Mouse (Mus musculus) urinary bladder, postnatal 4 days (tissue): ENCODE data around the gene Cd248.

Source experiments
- DNase-seq, 2 experiments: peaks; one replicate each; pipeline ENCODE4 v3.0.0; 2021 to 2022; ENCODE audit warnings: low spot score in 2 of 2

Cd248 gene

DNA sequence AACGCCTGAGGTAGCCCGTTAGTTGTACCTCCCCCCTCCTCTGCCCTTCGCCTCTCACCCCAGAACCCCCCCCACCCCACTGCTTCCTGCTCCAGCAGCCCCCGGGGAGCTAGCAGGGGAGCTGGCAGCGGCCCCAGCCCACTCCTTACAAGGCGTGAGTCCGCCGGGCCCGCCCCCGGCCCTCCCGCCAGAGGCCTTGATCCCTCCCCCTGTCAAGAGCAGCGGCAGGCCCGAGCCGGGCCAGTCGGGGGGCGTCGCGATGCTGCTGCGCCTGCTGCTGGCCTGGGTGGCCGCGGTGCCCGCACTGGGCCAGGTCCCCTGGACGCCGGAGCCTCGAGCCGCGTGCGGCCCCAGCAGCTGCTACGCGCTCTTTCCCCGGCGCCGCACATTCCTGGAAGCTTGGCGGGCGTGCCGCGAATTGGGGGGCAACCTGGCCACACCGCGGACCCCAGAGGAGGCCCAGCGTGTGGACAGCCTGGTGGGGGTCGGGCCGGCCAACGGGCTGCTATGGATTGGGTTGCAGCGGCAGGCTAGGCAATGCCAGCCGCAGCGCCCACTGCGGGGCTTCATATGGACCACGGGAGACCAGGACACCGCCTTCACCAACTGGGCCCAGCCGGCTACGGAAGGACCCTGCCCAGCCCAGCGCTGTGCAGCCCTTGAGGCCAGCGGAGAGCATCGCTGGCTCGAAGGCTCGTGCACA lies at the start of gene Cd248:
Cd248 (plus strand) TSS at position 212 of the 703 bp plus-strand sequence.
- DNase-seq: peak; percentile 84

DNA sequence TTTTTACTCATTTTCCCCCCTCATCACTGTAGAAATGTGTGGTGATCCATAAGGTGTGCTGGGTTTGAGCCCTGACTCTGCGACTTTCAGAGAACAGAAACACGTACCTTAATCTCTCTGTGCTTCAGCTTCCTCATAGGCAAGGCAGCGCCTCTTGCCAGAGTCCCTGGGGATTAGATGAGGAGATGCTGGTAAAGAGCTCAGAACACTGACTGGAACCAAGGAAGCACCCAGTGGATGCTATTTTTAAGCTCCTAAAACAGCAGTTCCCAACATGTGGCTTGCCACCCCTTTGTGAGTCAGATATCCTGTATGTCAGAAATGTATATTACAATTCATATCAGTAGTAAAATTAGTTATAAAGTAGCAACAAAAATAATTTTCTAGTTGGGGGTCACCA lies 49.7 kb upstream of the Cd248 start:
- no peak for DNase-seq

DNA sequence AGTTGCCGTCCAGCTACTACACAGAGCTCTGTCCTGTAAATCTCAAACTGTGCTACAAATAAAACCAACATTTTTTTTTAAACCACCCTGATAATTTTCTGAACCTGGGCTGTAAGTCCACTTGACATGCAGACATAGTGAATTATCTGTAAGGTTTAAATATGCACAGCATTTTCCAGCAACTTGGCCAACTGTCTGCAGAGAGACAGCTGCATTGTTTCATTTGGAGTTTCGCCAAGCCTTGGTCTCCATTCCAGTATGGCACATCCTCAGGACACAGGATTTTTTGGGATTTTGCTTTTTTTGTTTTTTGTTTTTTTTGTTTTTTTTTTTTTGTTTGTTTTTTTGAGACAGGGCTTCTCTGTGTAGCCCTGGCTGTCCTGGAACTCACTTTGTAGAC lies 46.5 kb upstream of the Cd248 start:
- no peak for DNase-seq

DNA sequence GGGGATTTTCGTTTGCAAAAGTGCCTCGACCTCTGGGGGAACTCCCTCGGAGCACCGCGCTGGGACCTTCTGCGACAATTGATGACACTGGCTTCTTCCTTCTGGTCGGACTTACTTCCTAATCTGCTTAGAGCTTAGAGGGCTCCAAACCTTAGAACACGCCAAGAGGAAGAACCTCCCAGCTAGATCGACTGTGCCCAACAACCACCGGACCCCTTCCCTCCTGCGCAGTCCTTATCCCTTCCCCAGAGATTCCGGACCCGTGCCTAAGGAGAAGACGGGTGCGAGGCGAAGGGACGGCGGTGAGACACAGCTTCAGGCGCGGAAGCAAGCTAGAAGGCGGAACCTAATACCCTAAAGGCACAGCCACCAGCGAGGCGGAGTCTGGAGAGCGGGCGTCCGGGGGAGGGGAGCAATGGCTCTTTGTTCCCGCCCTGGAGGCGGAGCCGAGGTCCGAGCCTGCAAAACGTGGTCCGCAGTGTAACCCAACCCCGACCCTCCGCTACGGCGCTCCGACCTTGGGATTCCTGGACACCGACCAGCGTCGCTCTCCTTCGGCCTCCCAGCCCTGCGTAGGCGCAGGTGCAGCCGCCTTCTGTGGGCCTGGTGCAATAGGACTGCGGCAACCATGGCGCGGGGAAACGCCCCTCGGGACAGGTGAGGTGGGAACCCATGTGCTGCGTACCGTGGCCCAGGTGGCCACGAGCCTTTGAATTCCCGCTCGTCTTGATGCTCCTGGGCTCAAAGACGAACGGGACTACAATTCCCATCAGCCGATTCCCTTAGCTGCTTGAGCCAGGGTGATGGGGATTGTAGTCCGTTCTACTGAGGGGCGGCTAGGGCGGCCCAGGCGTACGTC lies 44.0 kb upstream of the Cd248 start, which contains the start of gene Slc29a2:
Slc29a2 (plus strand) TSS at position 240 of the 859 bp plus-strand sequence.
- DNase-seq: peak; percentile 89 to 91

DNA sequence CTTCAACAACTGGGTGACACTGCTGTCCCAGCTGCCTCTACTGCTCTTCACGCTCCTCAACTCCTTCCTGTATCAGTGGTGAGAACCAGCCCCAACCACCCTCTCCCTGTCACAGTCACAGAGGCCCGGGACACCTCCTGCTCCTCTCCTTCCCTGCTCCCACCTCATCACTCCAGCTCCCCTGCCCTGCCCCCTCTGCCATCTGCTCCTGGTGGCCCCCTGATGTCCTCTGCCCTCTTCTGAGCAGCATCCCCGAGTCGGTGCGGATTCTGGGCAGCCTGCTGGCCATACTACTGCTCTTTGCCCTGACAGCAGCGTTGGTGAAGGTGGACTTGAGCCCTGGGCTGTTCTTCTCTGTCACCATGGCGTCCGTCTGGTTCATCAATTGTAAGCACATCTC lies 41.8 kb upstream of the Cd248 start:
- DNase-seq: no peak

DNA sequence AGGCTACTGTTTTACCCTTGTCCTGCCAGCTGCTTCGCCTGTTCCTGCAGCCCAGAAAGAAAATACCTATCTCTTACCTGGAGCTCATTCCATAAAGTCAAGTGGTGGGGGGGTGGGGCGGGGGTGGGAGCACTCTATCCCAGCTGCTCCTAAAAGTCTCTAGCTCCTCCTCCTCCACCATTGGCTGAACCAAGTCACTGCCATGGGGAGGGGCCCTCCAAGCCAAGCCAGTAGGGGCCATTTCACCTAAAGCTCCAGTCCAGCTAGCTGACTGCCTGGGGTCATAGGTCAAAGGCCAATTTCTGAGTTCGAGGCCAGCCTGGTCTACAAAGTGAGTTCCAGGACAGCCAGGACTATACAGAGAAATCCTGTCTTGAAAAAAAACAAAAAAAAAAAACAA lies 35.2 kb upstream of the Cd248 start:
- DNase-seq: no peak

DNA sequence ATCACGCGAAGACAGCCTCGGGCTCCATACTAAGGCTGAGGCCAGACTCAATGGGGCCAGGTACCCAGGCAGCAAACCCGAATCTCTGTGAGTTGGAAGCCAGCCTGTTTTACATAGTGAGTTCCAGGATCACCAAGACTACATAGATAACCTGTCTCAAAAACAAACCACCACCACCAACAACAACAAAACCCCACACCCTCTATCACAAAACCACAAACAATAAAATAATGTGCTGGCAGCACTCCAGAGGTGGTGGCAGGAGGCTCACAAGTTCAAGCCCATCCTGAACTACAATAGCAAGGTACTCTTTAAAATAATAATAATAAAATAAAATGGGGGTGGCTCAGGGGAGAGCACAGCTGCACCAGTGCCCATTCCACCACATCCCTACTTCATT lies 31.3 kb upstream of the Cd248 start:
- no peak for DNase-seq

DNA sequence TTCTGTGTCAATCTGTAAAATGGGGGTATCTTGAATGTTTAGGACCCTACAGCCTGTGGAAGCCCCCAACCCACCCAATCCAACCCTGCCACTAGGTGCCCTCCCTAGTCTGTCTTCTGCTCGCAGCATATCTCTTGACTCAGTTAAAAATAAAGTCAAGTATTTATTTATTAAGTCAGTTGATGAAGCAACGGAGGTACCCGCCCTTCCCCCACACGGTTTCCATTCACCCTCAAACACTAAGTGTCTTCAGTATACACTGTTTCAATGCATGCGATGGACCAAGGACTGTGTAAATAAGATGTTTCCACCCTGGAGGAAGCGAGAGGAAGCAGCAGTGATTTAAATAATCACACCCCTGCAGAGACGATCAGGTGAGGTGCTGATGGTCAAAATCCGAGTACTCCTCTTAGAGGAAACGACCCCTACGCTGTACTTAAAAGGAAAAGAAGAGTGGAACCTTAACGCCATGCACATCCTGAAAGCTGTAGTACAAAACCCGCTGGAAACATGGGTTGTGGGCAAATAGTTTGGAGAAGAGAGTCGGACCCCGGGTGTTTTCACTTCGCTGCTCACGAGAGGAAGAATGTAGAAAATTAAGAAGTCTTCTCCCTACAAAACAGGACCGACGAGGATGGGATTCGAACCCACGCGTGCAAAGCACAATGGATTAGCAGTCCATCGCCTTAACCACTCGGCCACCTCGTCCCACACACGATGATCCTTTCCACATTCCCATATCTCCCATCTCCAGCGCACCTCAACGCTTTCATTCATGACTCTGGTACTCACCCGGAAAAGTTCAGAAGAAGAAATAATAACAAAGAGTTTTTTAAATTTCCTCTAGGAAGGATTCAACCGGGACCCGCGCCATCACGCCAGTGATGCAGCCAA lies 30.0 kb upstream of the Cd248 start:
- peak; percentile 68 to 84 for DNase-seq

DNA sequence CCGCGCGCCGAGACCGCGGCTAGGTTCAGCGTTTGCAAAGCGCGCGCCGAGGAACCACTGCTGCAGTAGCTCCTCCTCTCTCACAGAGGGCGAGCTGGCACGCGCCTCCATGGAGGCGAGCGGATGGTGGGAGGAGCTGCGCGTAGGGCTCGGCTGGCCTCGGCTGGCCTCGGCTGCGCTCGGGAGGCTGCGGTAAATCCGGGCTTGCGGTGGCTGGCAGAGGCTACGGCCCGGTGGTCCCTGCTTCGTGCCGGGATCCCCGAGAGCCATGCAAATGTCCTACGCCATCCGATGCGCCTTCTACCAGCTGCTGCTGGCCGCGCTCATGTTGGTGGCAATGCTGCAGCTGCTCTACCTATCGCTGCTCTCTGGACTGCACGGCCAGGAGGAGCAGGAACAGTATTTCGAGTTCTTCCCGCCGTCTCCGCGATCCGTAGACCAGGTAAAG lies 29.1 kb upstream of the Cd248 start, which contains the start of the genes B4gat1 and AC124502.3:
B4gat1 (plus strand) TSS at position 118 of the 448 bp plus-strand sequence.
AC124502.3 (plus strand) TSS at position 183 of the 448 bp plus-strand sequence.
- DNase-seq: peak; percentile 85 to 90

DNA sequence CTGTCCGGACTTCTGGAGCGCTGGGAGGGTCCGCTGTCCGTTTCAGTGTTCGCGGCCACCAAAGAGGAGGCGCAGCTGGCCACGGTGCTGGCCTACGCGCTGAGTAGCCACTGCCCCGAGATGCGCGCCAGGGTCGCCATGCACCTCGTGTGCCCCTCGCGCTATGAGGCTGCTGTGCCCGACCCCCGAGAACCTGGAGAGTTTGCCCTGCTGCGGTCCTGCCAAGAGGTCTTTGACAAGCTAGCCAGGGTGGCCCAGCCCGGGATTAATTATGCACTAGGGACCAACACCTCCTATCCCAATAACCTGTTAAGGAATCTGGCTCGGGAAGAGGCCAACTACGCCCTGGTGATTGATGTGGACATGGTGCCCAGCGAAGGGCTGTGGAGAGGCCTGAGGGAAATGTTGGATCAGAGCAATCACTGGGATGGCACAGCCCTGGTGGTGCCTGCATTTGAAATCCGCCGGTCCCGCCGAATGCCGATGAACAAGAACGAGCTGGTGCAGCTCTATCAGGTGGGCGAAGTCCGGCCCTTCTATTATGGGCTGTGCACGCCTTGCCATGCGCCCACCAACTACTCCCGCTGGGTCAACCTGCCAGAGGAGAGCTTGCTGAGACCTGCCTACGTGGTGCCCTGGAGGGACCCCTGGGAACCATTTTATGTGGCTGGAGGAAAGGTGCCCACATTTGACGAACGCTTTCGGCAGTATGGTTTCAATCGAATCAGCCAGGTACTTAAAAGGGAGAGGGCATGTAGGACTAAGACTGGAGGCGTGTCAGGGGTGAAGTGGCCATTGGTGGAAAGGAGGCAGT lies 28.4 kb upstream of the Cd248 start:
- no peak for DNase-seq

DNA sequence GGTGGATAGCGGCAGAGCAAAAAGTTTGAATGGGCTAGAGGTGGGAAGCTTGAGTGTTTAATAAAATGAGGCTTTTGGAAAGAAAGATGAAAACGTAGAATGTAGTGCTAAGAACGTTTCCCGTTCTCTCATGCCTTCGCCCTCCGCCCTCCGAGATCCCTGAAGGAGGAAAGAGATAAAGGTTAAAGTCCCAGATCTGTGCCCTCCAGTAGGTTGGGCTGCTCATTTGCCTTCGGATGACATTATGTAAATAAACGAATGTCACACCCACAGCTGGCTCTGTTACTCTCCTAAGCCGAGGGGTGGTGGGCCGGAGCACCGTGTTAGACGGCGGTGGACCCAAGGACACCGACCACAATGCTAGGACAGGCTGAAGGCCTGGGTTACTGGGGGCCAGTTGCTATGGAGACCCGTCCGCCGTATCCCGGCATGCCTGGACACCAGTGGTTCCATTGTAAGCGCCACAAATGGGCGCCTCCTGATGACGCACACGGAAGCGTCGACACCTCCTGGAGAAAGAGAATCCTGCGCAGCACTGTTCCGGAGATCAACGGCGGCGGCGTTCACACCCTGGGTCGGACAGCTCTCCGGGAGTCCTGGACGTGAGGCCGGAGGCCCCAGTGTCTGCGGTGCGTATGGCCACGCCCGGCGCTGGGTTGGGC lies 26.9 kb upstream of the Cd248 start, which contains the start of gene Brms1:
Brms1 (plus strand) TSS at position 493 of the 662 bp plus-strand sequence.
- DNase-seq: peak; percentile 87 to 91

DNA sequence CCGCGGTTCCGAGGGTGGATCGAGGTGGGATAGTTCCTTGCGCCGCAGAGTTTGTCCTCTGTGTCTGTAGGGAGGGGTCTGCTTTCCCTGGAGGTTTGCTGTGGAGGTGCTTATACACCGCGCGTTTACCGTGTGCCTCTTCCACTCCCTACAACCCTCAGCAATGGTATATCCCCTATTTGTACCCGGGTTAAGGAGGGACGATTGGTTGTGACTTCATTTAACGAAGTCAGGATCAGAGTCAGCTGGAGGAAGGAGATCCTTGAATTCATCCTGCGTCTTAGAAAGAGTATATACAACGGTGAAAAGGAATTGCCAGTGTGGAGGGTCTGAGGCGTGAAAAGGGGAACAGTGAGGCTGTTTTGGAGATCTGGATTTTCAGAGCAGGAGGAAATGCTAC lies 26.3 kb upstream of the Cd248 start:
- no peak for DNase-seq

DNA sequence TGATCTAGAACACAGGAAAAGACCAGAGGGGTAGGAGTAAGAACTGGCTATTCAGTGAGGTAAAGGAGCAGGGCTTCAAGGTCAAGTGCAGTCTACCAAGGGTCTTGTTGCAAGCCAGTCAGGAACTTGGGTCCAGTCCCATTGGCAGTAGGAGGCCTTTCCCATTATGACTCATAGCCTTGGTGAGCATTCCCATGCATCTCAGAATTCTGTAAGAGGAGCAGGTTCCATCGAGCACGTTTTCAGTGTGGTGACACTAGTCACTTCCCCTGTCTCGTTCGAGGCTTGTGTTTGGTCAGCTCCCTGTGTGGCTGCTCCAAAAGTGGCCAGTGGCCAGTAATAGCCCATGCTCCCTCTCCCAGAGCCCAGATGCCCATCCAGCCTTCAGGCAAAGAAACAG lies 22.3 kb upstream of the Cd248 start:
- no peak for DNase-seq

DNA sequence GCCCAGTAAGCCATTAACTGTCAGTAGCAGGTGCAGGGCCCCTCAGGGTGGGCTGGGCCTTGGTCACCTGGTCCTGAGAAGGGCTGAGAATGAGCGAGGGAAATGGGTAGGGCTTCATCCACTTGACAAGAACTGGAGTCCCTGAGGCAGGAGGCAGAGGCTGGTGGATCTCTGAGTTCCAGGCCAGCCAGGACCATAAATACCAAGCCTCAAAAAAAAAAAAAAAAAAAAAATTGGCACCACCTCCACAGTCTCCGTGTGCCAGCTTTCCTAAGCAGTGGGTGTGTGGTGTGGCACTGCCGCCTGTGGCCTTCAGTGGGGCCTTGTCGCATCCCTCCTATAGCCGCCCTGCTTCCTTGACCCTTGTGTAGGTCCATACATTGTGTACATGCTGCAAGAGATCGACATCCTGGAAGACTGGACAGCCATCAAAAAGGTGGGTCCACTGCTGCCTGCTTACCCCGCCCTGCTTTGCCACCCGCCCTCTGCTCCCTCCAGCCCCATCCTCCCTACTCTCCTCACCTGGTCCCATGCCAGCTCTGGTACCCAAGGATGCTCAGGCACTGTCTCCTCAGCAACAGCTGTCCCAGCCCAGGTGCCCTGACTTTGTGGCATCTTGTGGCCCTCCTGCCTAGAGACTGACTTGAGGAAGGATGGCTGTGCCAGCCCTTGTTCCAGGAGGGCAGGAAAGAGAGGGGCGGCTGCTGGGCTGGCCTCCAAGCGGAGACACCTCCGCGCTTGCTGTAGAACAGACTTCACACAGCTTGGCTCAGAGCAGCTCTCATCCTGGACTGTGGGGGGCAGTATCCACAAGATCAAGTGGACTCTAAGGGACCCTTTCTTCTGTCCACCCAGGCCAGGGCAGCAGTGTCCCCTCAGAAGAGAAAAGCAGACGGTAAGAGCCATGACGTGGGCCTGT lies 19.5 kb upstream of the Cd248 start:
- no peak for DNase-seq

DNA sequence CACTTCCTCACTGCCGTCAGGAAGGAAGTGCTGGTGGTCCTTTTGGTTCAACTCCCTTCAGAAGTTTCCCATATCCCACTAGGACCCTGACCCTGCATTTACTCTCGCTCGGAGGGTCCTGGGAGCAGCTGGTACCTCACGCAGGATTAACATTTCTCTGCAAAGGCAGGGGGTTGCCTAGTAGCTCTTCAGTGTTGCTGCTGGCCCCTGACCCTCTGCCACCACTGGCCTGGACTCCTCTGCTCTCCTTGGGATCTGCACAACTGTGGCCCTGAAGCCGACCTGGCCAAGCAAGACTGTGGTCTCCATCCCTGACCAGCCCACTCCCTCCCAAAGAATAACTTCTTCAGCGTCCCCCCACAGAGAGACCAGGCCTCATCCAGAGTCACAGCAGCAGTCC lies 18.6 kb upstream of the Cd248 start:
- no peak for DNase-seq

DNA sequence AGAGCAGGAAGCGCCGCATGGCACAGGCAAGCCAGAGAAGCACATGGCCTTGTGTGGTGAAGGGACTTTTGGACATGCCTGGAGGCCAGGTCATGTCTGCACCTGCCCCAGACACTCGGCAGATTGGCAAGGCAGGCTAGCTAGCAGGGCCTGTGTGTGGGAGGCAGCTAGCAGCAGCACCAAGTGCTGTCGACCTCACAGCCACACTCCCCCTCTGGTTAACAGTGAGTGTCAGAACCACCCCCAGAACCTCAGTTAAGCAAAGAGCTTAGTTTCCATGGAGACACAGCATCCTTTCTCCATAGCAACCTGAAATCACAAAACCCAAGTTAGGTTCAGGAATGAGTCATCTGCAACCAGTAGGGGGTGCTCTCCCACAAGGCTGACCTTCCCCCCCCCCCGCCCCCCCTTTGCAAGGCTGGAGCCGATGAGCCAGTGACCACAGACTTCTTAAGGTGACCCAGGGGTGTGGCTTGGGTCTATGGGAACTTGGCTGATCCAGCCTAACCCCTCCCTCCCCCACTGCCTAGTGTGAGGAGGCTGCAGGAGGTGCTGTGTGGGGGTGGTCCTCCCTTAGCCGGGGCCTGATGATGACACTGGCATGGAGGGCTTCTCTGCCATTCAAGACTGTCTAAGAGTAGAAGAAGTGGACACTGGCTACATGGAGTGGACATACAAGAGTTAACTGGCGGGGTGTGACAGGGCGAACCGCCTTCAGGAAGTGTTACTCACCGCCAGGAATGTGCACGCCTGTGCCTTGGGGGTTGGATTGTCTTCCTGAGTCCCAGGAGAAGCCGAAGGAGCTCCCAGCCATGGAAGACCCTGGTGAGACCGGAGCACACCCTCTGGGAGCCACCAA lies 17.6 kb upstream of the Cd248 start, which contains the start of gene Rin1:
Rin1 (plus strand) TSS at position 435 of the 859 bp plus-strand sequence.
- DNase-seq: peak in 1 of 2 experiments; percentile 50

DNA sequence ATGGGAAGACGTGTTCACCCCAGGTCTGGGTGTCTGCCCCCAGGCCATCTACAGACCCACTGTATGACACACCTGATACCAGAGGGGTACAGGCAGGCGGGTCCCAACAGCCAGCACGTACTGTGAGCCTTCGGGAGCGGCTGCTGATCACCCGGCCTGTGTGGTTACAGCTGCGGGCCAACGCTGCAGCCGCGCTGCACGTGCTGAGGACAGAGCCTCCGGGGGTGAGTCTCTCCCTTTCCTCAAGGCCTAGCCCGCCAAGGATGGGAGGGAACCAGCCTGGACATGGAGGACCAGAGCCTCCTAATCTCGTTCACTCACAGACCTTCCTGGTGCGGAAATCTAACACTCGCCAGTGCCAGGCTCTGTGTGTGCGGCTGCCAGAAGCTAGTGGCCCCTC lies 16.8 kb upstream of the Cd248 start:
- no peak for DNase-seq

DNA sequence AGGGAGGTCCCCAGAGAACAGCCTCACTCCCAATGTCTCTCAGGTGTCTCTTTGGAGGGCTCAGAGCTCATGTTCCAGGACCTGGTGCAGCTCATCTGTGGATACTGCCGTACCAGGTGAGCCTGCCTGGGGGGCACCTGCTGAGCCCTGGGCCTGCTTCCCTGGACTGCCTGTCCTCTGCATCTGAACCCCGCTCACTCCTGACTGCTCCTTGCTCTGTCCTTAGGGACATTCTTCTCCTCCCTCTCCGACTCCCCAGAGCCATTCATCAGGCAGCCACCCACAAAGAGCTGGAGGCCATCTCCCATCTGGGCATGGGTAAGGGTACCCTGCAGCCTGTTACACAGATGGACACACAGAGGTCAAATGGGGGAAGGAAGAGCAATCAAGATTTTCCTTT lies 16.4 kb upstream of the Cd248 start:
- DNase-seq: no peak
